Mouse (Mus musculus) T-helper 2 cell (primary cell): ENCODE data around the gene Itk.
"Not testable (repeated sequence)": the region's sequence is repeated elsewhere in the genome, so short reads cannot be mapped to it uniquely, and the experiment has no call there.

Source experiments
- in situ Hi-C: fragments of 300-600 bp; cut with MboI, MseI; formaldehyde crosslinking; loops from one replicate; pipeline ENCODE4 v1.15.1; 2025; ENCODE audit warnings: high pct_unique_total_duplicates

Gene Itk

GRCm38 (mm10) chr11:46389336-46390117, at the start of gene Itk:
Gene Itk (minus strand): TSS chr11:46389515.
- in situ Hi-C loops = loop anchor here (5.0 kb wide), 1 partner anchor 82 kb away; no protein-coding TSS in a partner anchor

- in situ Hi-C loops = no loop called here
Observed at GRCm38 (mm10) chr11:46437459-46438000, 48.2 kb upstream of the Itk start.

- in situ Hi-C loops = no loop called here
Observed at GRCm38 (mm10) chr11:46436760-46437458, 47.6 kb upstream of the Itk start, which contains the start of gene Med7. Gene Med7 (plus strand): TSS chr11:46436925.

- in situ Hi-C loops = no loop called here
Observed at GRCm38 (mm10) chr11:46435363-46435762, 46.0 kb upstream of the Itk start.

GRCm38 (mm10) chr11:46431129-46431528, 41.8 kb upstream of the Itk start:
- in situ Hi-C loops = loop anchor here (5.0 kb wide), 1 partner anchor 34 kb away; the partner anchor contains the start of gene Fam71b

- in situ Hi-C loops = loop anchor here (5.0 kb wide), 1 partner anchor 33 kb away; the partner anchor contains the start of gene Fam71b
Observed at GRCm38 (mm10) chr11:46430123-46430522, 40.8 kb upstream of the Itk start.

- in situ Hi-C loops = not testable (repeated sequence)
Observed at GRCm38 (mm10) chr11:46428131-46428530, 38.8 kb upstream of the Itk start.

GRCm38 (mm10) chr11:46421086-46421888, 32.0 kb upstream of the Itk start:
- in situ Hi-C loops = no loop called here

- in situ Hi-C loops = no loop called here
Observed at GRCm38 (mm10) chr11:46418860-46419259, 29.5 kb upstream of the Itk start.

- in situ Hi-C loops = no loop called here
Observed at GRCm38 (mm10) chr11:46418438-46418837, 29.1 kb upstream of the Itk start.

GRCm38 (mm10) chr11:46410018-46410563, 20.8 kb upstream of the Itk start:
- in situ Hi-C loops = no loop called here

GRCm38 (mm10) chr11:46406721-46407120, 17.4 kb upstream of the Itk start:
- in situ Hi-C loops = no loop called here

- in situ Hi-C loops = no loop called here
Observed at GRCm38 (mm10) chr11:46404986-46405385, 15.7 kb upstream of the Itk start.

- in situ Hi-C loops = no loop called here
Observed at GRCm38 (mm10) chr11:46401555-46401954, 12.2 kb upstream of the Itk start.

- in situ Hi-C loops = loop anchor here (5.0 kb wide), 1 partner anchor 33 kb away; no protein-coding TSS in a partner anchor
Observed at GRCm38 (mm10) chr11:46398933-46399383, 9.6 kb upstream of the Itk start.

GRCm38 (mm10) chr11:46398473-46398872, 9.2 kb upstream of the Itk start:
- in situ Hi-C loops = loop anchor here (5.0 kb wide), 1 partner anchor 34 kb away; no protein-coding TSS in a partner anchor

GRCm38 (mm10) chr11:46397900-46398299, 8.6 kb upstream of the Itk start:
- in situ Hi-C loops = loop anchor here (5.0 kb wide), 1 partner anchor 34 kb away; no protein-coding TSS in a partner anchor

- in situ Hi-C loops = loop anchor here (5.0 kb wide), 1 partner anchor 35 kb away; no protein-coding TSS in a partner anchor
Observed at GRCm38 (mm10) chr11:46396860-46397179, 7.5 kb upstream of the Itk start.

- in situ Hi-C loops = loop anchor here (5.0 kb wide), 1 partner anchor 36 kb away; no protein-coding TSS in a partner anchor
Observed at GRCm38 (mm10) chr11:46396167-46396859, 7.0 kb upstream of the Itk start, which contains the start of gene Fam71b. Gene Fam71b (plus strand): TSS chr11:46396559.

- in situ Hi-C loops = loop anchor here (5.0 kb wide), 1 partner anchor 37 kb away; no protein-coding TSS in a partner anchor
Observed at GRCm38 (mm10) chr11:46395698-46396097, 6.4 kb upstream of the Itk start.
